Mouse (Mus musculus) c-Kit-positive CD71-positive TER-119-negative erythroid progenitor cells, embryonic 14.5 days (primary cell): ENCODE measurements at regions not wholly inside any gene's neighbourhood (a gene's known extent, or its start where the extent isn't known, plus 50 kb on each side); places are given as distances from the start of the nearest gene placed in this dataset.
A peak's percentile ranks its signal among the peaks of the same experiment; 100 is the strongest.

Experiments used
- DNase-seq: peaks from one replicate; pipeline ENCODE4 v3.0.0-alpha.2; 2013; ENCODE audit warnings: low read depth

DNA sequence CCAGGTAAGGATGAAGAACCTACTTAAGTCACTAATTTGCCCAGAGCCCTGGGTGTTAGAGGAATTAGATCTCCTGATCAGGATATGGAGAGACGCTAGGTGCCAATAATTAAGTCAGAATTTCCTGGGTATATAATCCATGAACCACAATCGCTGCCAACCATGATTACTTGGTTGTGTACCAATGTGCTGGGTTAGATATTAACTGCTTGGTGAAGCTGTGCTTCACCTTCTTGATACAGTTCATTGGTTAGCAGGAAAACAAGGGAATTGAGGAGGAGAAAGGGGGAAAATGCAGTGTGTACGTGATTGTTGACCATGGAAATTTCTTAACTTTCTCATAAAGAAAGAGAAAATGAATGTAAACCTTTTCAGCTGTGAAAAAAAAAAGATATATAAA lies 961.7 kb upstream of the Slc39a10 start:
- no peak for DNase-seq

DNA sequence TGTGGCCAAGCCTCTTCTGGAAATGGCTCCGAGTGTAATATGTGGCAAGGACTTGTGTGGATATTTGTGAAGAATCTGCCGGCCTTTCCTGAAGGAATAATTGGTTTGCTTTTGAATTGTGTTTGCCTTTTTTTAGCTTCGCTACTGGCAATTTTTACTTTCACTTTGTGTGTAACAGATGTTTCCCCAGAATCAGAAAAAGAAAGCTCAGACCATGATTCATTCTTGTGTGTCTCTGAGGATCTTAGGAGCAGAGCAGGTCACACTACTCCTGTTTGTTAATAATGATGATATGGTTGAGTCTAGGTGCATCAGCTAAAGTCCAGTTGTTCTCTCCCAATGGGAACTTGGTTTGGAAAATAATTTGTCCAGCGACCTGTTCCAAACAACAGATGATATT lies 961.3 kb upstream of the Slc39a10 start:
- DNase-seq = no peak

GRCm38 (mm10) chr1:47840811-47841210 lies 948.2 kb upstream of the Slc39a10 start:
- DNase-seq = no peak

DNA sequence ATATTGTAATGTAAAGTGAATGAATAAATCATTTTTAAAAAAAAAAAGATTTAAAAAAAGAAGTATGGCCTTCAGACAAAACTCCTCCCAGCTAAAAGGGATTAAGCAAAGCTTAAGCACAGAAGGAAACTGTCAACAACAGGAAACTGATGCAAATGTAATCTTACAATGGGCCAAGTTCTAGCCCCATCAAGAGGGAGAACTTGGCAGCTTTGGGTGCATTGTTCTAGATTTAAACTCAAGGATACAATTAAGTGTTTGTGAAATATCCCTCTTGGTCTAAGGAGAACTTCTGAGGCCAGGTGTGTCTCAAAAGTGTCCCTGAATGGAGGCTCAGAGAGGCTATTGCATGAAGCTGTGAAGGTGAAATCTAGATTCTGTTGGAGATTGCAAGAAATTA lies 941.4 kb upstream of the Slc39a10 start:
- DNase-seq = no peak

DNA sequence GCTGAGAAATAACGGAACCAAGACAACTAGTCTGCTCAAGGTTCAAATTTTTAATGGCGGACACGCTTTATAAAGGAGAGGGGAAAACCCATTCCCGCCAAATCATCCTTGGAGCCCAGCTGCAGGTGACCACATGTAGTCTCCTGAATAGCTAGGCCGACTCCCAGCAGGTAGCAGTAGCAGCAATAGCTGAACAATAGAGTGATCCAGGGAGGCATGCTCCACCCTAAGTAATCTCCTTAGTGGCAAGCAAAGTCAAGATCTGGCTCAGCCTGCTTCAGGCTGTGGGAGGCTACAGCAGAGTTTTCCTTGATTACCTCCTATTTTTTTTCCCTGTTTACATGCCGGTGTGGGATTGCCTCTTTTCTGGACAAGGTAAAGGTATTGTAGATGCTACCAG lies 934.6 kb upstream of the Slc39a10 start:
- DNase-seq = no peak

- peak; percentile 2 for DNase-seq
Measured at GRCm38 (mm10) chr1:47809508-47809907, 916.9 kb upstream of the Slc39a10 start.

GRCm38 (mm10) chr1:47794763-47795162 lies 902.1 kb upstream of the Slc39a10 start:
- DNase-seq = no peak
